8 mouse cellular contexts compared by ENCODE assay signal in genomic region chr8:18345322-18345721, GRCm38 (mm10).
DNase-seq lines count a peak whose midpoint lies in the region; ATAC-seq and TF ChIP-seq lines count a peak whose summit lies in the region.

No protein-coding gene starts in this region.

- ATAC-seq in neural tube, embryonic 13.5 days (ENCODE audit: low read depth), result peak; percentile 89

- H3K4me1 ChIP-seq in neural tube, embryonic 13.5 days (replicated peaks), result no peaks in the 10 kb centered on the region; the same call in 1 of the 2 replicates

- H3K27me3 ChIP-seq in neural tube, embryonic 13.5 days, result no peaks in the 10 kb centered on the region

- H3K4me3 ChIP-seq in neural tube, embryonic 13.5 days, result no peak overlapping the region

- no peak overlapping the region for H3K27ac ChIP-seq in neural tube, embryonic 13.5 days (replicated peaks)

- no peak overlapping the region for H3K9ac ChIP-seq in neural tube, embryonic 13.5 days

- no peaks in the 10 kb centered on the region for H3K36me3 ChIP-seq in neural tube, embryonic 13.5 days

- H3K4me2 ChIP-seq in neural tube, embryonic 13.5 days, result no peak overlapping the region

- no peak for TF ChIP-seq POLR2A in brain, embryonic 14.5 days (IDR thresholded peaks at IDR 0.05; ENCODE audit: borderline replicate concordance, extremely low read depth, insufficient read depth, insufficient read length, poor library complexity, severe bottlenecking)

- intact Hi-C loops in left cerebral cortex, postnatal 10 days (cut with DNase I), result loop anchor here (10.0 kb wide), 1 partner anchor 771 kb away; no protein-coding TSS in a partner anchor

- WGBS in neural tube, embryonic 13.5 days, result 18% methylated on average over 6 of the region's 6 CpGs

- peak; percentile 4 for DNase-seq in ovary, postnatal 10 days (ENCODE audit: low spot score)
- no peak for DNase-seq in ovary, adult 18-20 months (ENCODE audit: low spot score)
- DNase-seq in brain, embryonic 14.5 days (ENCODE audit: low read depth), result peak; percentile 88
- peak; percentile 0 for DNase-seq in fibroblast of lung, adult 2 months (ENCODE audit: low read depth)
- DNase-seq in induced T-regulatory cell, adult 2 months (ENCODE audit: low read depth), result peak; percentile 3
- DNase-seq in left cerebral cortex, postnatal 10 days (ENCODE audit: extremely low spot score in 1 of 2, low spot score in 2 of 2), result peak; percentile 33 to 50
- no peak for DNase-seq in spleen, postnatal 14 days (ENCODE audit: low spot score in 2 of 2)

- TF ChIP-seq CTCF in brain, embryonic 14.5 days (IDR thresholded peaks at IDR 0.05; ENCODE audit: borderline replicate concordance, extremely low read depth, insufficient read depth, insufficient read length), result peak; percentile 91

- H3K9me3 ChIP-seq in neural tube, embryonic 13.5 days, result no peaks in the 10 kb centered on the region

Comparison
In these comparisons a context has a peak if more than half of its experiments do, and no peak if none do; other contexts are left out.
1. DNase-seq: peak in ovary, postnatal 10 days (single experiment), brain, embryonic 14.5 days (single experiment), fibroblast of lung, adult 2 months (single experiment), induced T-regulatory cell, adult 2 months (single experiment) and left cerebral cortex, postnatal 10 days (2 of 2); none in ovary, adult 18-20 months (single experiment) and spleen, postnatal 14 days (0 of 2).